Mouse (Mus musculus) adipocyte (in vitro differentiated cells): ENCODE results near the gene Olfr127.
"Not testable (repeated sequence)": the region's sequence is repeated elsewhere in the genome, so short reads cannot be mapped to it uniquely, and the experiment has no call there.

Experiments used
- DNase-seq: peaks from one replicate; pipeline ENCODE4 v3.0.0-alpha.2; 2016; ENCODE audit warnings: low spot score

Gene Olfr127

DNA sequence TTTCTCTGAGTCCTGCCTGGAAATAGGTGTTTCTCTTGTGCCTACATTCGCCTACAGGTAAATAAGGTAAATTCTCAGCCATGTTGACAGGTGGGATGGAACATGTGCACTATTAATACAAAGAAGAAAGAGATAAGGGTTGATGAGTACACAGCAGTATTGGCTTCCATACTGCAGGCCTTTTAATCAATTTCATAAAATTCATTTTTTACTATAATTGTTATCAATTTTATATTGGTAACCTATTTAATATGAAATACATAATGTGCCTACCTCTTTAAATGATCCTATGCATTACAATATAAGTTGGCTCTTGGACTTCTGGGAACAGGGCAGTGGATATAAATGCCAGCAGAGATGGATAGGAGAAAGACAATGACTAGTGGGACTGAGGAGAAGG, at the start of gene Olfr127:
Gene Olfr127 (plus strand): TSS at position 301 of the 400 bp plus-strand sequence.
- DNase-seq: no peak

DNA sequence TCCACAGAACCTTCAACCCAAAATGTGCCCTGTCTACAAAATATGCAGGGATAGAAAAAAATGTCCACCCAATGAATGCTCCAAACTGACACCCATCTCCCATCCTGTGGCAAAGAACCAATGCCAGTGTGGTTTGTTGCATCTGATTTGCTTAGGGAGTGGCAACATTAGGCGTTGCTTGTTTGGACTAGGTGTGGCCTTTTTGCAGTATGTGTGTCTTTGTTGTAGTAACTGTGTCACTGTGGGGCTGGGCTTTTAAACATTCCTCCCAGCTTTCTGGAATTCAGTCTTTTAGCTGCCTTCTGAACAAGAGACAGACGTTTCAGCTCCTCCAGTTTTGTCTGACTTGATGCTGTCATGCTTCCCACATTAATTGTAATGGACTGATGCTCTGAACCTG, 36.3 kb upstream of the Olfr127 start:
- DNase-seq: no peak

DNA sequence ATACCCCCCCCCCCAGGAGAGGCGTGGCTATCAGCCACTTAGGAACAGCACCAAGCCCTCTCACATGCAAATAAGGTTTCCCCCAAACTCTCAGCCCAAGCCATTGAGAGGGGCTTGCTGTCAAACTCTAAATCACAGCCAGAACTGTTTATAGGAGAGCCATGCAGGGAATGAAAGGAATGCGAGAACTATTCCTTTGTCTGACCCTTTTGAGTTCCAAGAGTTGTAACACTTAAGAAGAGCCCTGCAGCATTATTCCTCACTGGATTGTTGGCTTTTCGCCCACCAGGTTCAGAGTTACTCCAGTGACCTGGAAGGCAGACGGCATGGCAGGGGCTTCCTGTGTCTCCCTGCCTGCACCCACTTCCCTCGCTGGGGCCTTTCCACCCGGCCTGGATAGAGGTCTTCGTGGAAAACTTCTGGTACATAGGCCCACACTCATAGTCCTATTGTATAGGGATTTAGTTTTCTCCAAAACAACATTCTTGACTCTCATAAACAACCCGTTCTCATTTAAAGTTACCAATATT, 30.5 kb upstream of the Olfr127 start:
- no peak for DNase-seq

DNA sequence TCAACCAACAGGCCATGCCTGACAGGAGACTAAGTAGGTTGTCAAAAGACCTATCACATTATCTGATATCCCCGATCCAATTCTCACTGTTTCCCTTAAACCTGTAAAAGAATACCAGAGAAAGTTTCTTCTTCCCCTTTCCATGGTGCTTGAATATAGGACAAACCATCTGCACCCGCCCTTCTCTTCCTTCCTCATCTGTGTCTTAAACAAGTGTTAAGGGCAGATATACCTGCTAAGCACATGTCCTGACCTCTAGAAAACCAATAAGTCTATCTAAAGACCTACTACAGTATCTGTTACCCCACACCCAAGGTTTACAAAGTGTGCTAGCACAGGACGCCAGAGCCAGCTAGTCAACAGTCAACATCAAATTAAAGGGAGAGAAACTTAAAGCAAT, 26.4 kb upstream of the Olfr127 start:
- no peak for DNase-seq

DNA sequence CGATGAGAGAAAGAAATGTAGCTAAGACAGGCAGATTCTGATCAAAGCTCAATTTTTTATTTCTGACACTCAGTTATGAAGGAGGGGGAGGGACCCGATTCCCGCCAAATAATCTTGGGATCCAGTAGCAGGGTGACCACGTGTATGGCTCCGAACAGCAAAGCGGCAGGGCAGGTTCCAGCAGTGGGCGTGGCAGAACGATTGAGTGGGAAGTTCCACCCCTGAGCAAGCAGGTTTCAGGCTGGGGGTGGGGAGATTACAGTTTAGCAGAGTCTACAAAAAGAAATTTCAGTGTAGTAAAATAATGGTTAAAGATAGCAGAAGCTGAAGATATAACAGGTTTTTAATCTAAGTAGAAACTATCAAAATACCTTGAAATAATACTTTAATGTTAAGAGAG, 6.6 kb downstream of the Olfr127 start:
- not testable (repeated sequence) for DNase-seq

DNA sequence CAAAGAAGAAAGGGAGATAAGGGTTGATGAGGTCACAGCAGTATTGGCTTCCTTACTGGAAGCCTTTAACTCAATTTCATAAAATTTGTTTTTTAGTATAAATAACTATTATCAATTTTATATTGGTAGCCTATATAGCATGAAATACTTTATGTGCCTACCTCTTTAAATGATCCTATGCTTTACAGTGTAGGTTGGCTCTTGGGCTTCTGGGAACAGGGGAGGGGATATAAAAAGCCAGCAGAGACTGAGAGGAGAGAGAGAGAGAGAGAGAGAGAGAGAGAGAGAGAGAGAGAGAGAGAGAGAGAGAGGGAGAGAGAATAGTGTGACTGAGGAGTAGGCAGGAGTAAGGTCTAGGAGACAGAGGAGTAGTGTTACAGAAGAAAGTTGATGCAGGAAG, 20.0 kb downstream of the Olfr127 start, which contains the start of gene Olfr128:
Gene Olfr128 (plus strand): TSS at position 301 of the 400 bp plus-strand sequence.
- no peak for DNase-seq

DNA sequence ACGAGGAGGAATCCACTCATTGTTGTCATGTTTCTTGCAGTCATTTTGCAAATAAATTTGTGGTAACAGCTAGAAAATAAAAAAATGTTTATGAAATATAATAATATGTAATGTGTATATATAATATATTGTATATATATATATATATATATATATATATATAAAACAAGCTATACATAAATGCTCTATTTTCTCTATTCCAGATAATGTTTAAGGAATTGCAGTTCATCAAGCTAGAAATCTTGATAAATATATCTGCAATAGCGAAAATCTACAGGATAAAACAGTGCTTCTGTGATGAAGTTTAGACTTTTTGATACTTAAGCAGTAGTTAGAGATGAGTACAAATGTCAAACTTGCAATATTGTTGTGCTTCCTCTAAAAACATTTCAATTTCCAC, 52.7 kb downstream of the Olfr127 start, which contains the start of gene Olfr761:
Gene Olfr761 (minus strand): TSS at position 101 of the 400 bp plus-strand sequence.
- DNase-seq: no peak
